Mouse (Mus musculus) ES-E14 (cell line): ENCODE data around the gene Cfap69. TPM values are rescaled to one million over a fixed set of nuclear protein-coding genes. Genes with fewer than 3 reads are reported as not detected.

Source experiments
- DNase-seq: peaks from one replicate; pipeline ENCODE4 v3.0.0-alpha.2; 2013; ENCODE audit warnings: low read depth, low spot score
- H3K27ac ChIP-seq: 2 replicates; pipeline ENCODE4 v1.5.1; 2012; ENCODE audit warnings: low read depth, mild to moderate bottlenecking, low read length, moderate library complexity, mixed read lengths; ENCODE audit not compliant: poor library complexity, insufficient read depth, severe bottlenecking
- H3K36me3 ChIP-seq: 2 replicates; pipeline ENCODE4 v1.6.1; 2012; ENCODE audit warnings: mild to moderate bottlenecking, low read length, moderate library complexity, mixed read lengths; ENCODE audit not compliant: control insufficient read depth, poor library complexity, insufficient read depth, severe bottlenecking
- H3K4me1 ChIP-seq, 2 experiments: fragments of 150-350 bp in 1 of 2; sonication (generic) in 1 of 2; 2 replicates each; pipeline ENCODE4 v1.6.1; 2012; ENCODE audit warnings: low read length in 2 of 2, mild to moderate bottlenecking in 1 of 2, mixed read lengths in 1 of 2; ENCODE audit not compliant: control insufficient read depth in 2 of 2, insufficient read depth in 2 of 2, poor library complexity in 1 of 2
- H3K4me3 ChIP-seq, 2 experiments: fragments of 150-350 bp in 1 of 2; sonication (generic) in 1 of 2; 2 replicates each; pipeline ENCODE4 v1.5.1; 2012; ENCODE audit warnings: low read length in 2 of 2, low read depth in 1 of 2, mild to moderate bottlenecking in 1 of 2, mixed read lengths in 1 of 2; ENCODE audit not compliant: insufficient read depth in 1 of 2, poor library complexity in 1 of 2, severe bottlenecking in 1 of 2
- H3K9ac ChIP-seq: 2 replicates; pipeline ENCODE4 v1.6.1; 2012; ENCODE audit warnings: low read depth, mild to moderate bottlenecking, low read length, mixed read lengths; ENCODE audit not compliant: poor library complexity, insufficient read depth, severe bottlenecking
- H3K9me3 ChIP-seq: fragments of 150-350 bp; sonication (generic); 2 replicates; pipeline ENCODE4 v1.6.1; 2012; ENCODE audit warnings: low read depth, mild to moderate bottlenecking, low read length; ENCODE audit not compliant: control insufficient read depth, insufficient read depth
- CHD2 ChIP-seq: IDR thresholded peaks from 2 replicates; pipeline ENCODE4 v1.6.1; 2014; ENCODE audit warnings: mild to moderate bottlenecking, low read depth, low read length, inconsistent platforms
- HCFC1 ChIP-seq: IDR thresholded peaks from 2 replicates; pipeline ENCODE4 v1.6.1; 2012; ENCODE audit warnings: low read length, inconsistent platforms, borderline replicate concordance; ENCODE audit not compliant: insufficient read depth
- MAFK ChIP-seq: IDR thresholded peaks from 2 replicates; pipeline ENCODE4 v1.6.1; 2014; ENCODE audit warnings: mild to moderate bottlenecking, low read depth, low read length, inconsistent platforms; ENCODE audit not compliant: insufficient read depth
- ZC3H11A ChIP-seq: IDR thresholded peaks from 2 replicates; pipeline ENCODE4 v1.6.1; 2012; ENCODE audit warnings: low read depth, mild to moderate bottlenecking, inconsistent platforms, low read length, borderline replicate concordance
- ZNF384 ChIP-seq: IDR thresholded peaks from 2 replicates; pipeline ENCODE4 v1.6.1; 2012; ENCODE audit warnings: low read depth, low read length, inconsistent platforms
- in situ Hi-C, 2 experiments: fragments of 600-800 bp; cut with MboI; formaldehyde crosslinking; loops; one replicate each; pipeline ENCODE4 v1.15.1; 2025; ENCODE audit warnings: low sequenced_read_pairs in 2 of 2, inconsistent platforms in 1 of 2; ENCODE audit not compliant: unreplicated experiment in 2 of 2
- total RNA-seq: library from RNA; depleted of rRNA; stranded (reverse); fragments of 300-350 nt; gene quantifications from 2 replicates; pipeline ENCODE4 v1.2.3, GENCODE M21; 2012

Cfap69 gene
- total RNA-seq, 1 experiment = 4.6 TPM

- no peaks in the 10 kb centered on the region for H3K9me3 ChIP-seq
- no peaks in the 10 kb centered on the region for H3K4me1 ChIP-seq
- H3K9ac ChIP-seq = no peak overlapping the region
- in situ Hi-C loops = loop anchor here in 1 of 2 experiments (10.0 kb wide), 1 partner anchor 106 kb away; no protein-coding TSS in a partner anchor
- no peak overlapping the region for H3K4me3 ChIP-seq
- no peaks in the 10 kb centered on the region for H3K36me3 ChIP-seq
- DNase-seq = no peak
- no peak for TF ChIP-seq ZC3H11A
- no peak for TF ChIP-seq CHD2
- TF ChIP-seq MAFK = no peak
- no peak for TF ChIP-seq HCFC1
- no peak for TF ChIP-seq ZNF384
- H3K27ac ChIP-seq = no peak overlapping the region
These were observed 15.0 kb downstream of the Cfap69 start for GRCm38 (mm10) chr5:5648817-5649569.

GRCm38 (mm10) chr5:5646173-5646572 lies 17.9 kb downstream of the Cfap69 start:
- Histone ChIP-seq H3K9ac (no peak overlapping the region), H3K27ac (no peak overlapping the region), H3K9me3 (no peaks in the 10 kb centered on the region), H3K4me3 (no peak overlapping the region), H3K4me1 (no peaks in the 10 kb centered on the region), H3K36me3 (no peaks in the 10 kb centered on the region)
- in situ Hi-C loops = loop anchor here in 1 of 2 experiments (10.0 kb wide), 1 partner anchor 109 kb away; no protein-coding TSS in a partner anchor
- TF ChIP-seq HCFC1 (no peak), MAFK (no peak), ZC3H11A (no peak), ZNF384 (no peak), CHD2 (no peak)
- no peak for DNase-seq

GRCm38 (mm10) chr5:5638496-5638895 lies 25.5 kb downstream of the Cfap69 start:
- DNase-seq = no peak
- H3K9ac ChIP-seq = no peak overlapping the region
- H3K9me3 ChIP-seq = no peaks in the 10 kb centered on the region
- no peak overlapping the region for H3K4me3 ChIP-seq
- no peaks in the 10 kb centered on the region for H3K36me3 ChIP-seq
- in situ Hi-C loops = no loop called here
- no peak overlapping the region for H3K27ac ChIP-seq
- no peak for TF ChIP-seq ZNF384
- no peak for TF ChIP-seq CHD2
- no peak for TF ChIP-seq ZC3H11A
- TF ChIP-seq HCFC1 = no peak
- no peak for TF ChIP-seq MAFK
- H3K4me1 ChIP-seq = no peaks in the 10 kb centered on the region

- no peaks in the 10 kb centered on the region for H3K9me3 ChIP-seq
- no peak for DNase-seq
- TF ChIP-seq MAFK (no peak), ZC3H11A (no peak), CHD2 (no peak), ZNF384 (no peak), HCFC1 (no peak)
- no peak overlapping the region for H3K4me3 ChIP-seq
- no peaks in the 10 kb centered on the region for H3K4me1 ChIP-seq
- no peak overlapping the region for H3K9ac ChIP-seq
- H3K27ac ChIP-seq = no peak overlapping the region
- in situ Hi-C loops = no loop called here
- H3K36me3 ChIP-seq = no peaks in the 10 kb centered on the region
These were observed 38.5 kb downstream of the Cfap69 start for GRCm38 (mm10) chr5:5625491-5625890.
